Mouse (Mus musculus) embryonic fibroblast, embryonic 13.5 days (primary cell): Measurements from ENCODE around the gene Nfkbiz.
A peak's percentile ranks its signal among the peaks of the same experiment; 100 is the strongest.

Experiments
- CTCF ChIP-seq: IDR thresholded peaks from 2 replicates; pipeline ENCODE4 v1.5.1; 2011; ENCODE audit warnings: mild to moderate bottlenecking, control low read depth, low read length, moderate library complexity, borderline replicate concordance; ENCODE audit not compliant: insufficient read depth
- POLR2A ChIP-seq: IDR thresholded peaks from 2 replicates; pipeline ENCODE4 v1.6.1; 2011; ENCODE audit warnings: low read depth, mild to moderate bottlenecking, control low read depth, low read length, moderate library complexity

GRCm38 (mm10) chr16:55852943-55853727 is 14.4 kb upstream of the Nfkbiz start:
- no peak for TF ChIP-seq POLR2A
- TF ChIP-seq CTCF: peak; percentile 59; the same call in 1 of the 2 replicates
